Comparison of ENCODE assay signal across 22 mouse cellular contexts in genomic region chr6:127288946-127289345, GRCm38 (mm10).
A peak's percentile ranks its signal among the peaks of the same experiment; 100 is the strongest.
DNase-seq lines count a peak whose midpoint lies in the region; ATAC-seq and TF ChIP-seq lines count a peak whose summit lies in the region.
"Had no signal": no experiment of that assay in that cellular context is flagged by ENCODE, and none has a peak within 500 bp of the region (broad histone marks: within the 10 kb centered on the region; RNA-seq: fewer than 3 reads in every experiment).

No protein-coding gene starts in this region.

- no peak overlapping the region for H3K9ac ChIP-seq in intestine, embryonic 16.5 days (ENCODE audit: low read depth, low read length)
- no peak overlapping the region for H3K9ac ChIP-seq in midbrain, postnatal 0 days (replicated peaks; ENCODE audit: low read length, poor library complexity, severe bottlenecking)
- H3K9ac ChIP-seq: embryonic facial prominence, embryonic 15.5 days; heart, embryonic 13.5 days; hindbrain, embryonic 14.5 days had no signal

- peaks cover 5% of the 10 kb centered on the region; the same call in 1 of the 2 replicates for H3K4me1 ChIP-seq in intestine, embryonic 16.5 days (ENCODE audit: control insufficient read depth, insufficient read depth, low read length)
- H3K4me1 ChIP-seq in midbrain, postnatal 0 days (ENCODE audit: insufficient read depth, low read length), result no peaks in the 10 kb centered on the region

- no peak for TF ChIP-seq CTCF in midbrain, postnatal 0 days (IDR thresholded peaks at IDR 0.05)

- peak; percentile 92 for ATAC-seq in common myeloid progenitor, adult 5-6 weeks (replicated peaks; ENCODE audit: low read depth, poor library complexity, severe bottlenecking)
- peak; percentile 71 for ATAC-seq in intestine, embryonic 16.5 days
- peak; percentile 29; the same call in 1 of the 2 replicates for ATAC-seq in neutrophil, adult 5-6 weeks (ENCODE audit: extremely low read depth, insufficient number of reproducible peaks, low FRiP score, poor library complexity, severe bottlenecking)
- no peak for ATAC-seq in midbrain, postnatal 0 days (ENCODE audit: low FRiP score)
- ATAC-seq: forebrain, embryonic 14.5 days had no signal

- DNase-seq in 416B (ENCODE audit: low read depth), result peak; percentile 37
- no peak for DNase-seq in heart, postnatal 25 days (ENCODE audit: low spot score)
- DNase-seq in adrenal gland, postnatal 25 days, result no peak
- DNase-seq in midbrain, postnatal 0 days (ENCODE audit: low spot score), result no peak
- DNase-seq: adrenal gland, postnatal 10 days; cerebellum, adult 2 months; cerebellum, postnatal 10 days; embryo, embryonic 11 days; gastrocnemius, adult 2 months; gastrocnemius, postnatal 25 days; heart, adult 11 months had no signal

- no peaks in the 10 kb centered on the region for H3K27me3 ChIP-seq in intestine, embryonic 16.5 days (replicated peaks; ENCODE audit: control insufficient read depth, insufficient read depth, low read length)
- H3K27me3 ChIP-seq in midbrain, postnatal 0 days (ENCODE audit: insufficient read depth, low read length), result no peaks in the 10 kb centered on the region
- H3K27me3 ChIP-seq: embryonic facial prominence, embryonic 15.5 days had no signal

- H3K4me3 ChIP-seq in intestine, embryonic 16.5 days (ENCODE audit: low read length), result no peak overlapping the region
- no peak overlapping the region for H3K4me3 ChIP-seq in midbrain, postnatal 0 days (ENCODE audit: low read depth, low read length)
- H3K4me3 ChIP-seq: embryonic facial prominence, embryonic 15.5 days; erythroblast, embryonic 14.5 days; forebrain, embryonic 10.5 days; gastrocnemius, adult 2 months; heart, embryonic 13.5 days; hindbrain, embryonic 10.5 days had no signal

- intact Hi-C loops in heart, postnatal 25 days (cut with DNase I), result no loop called here

- H3K4me2 ChIP-seq in intestine, embryonic 16.5 days (ENCODE audit: low read depth, low read length), result no peak overlapping the region
- no peak overlapping the region for H3K4me2 ChIP-seq in midbrain, postnatal 0 days (ENCODE audit: low read depth, low read length, poor library complexity, severe bottlenecking)
- H3K4me2 ChIP-seq: embryonic facial prominence, embryonic 15.5 days; heart, embryonic 13.5 days; hindbrain, embryonic 14.5 days had no signal

- no peaks in the 10 kb centered on the region for H3K36me3 ChIP-seq in intestine, embryonic 16.5 days (ENCODE audit: control insufficient read depth, insufficient read depth, low read length)
- H3K36me3 ChIP-seq in midbrain, postnatal 0 days (ENCODE audit: insufficient read depth, low read length), result no peaks in the 10 kb centered on the region
- H3K36me3 ChIP-seq: embryonic facial prominence, embryonic 15.5 days; forebrain, embryonic 10.5 days; G1E; heart, embryonic 13.5 days; hindbrain, embryonic 10.5 days had no signal

- H3K27ac ChIP-seq in intestine, embryonic 16.5 days (ENCODE audit: low read length), result no peak overlapping the region
- H3K27ac ChIP-seq in midbrain, postnatal 0 days (ENCODE audit: low read depth, low read length), result no peak overlapping the region
- H3K27ac ChIP-seq: embryonic facial prominence, embryonic 15.5 days; forebrain, embryonic 10.5 days; gastrocnemius, adult 2 months; heart, embryonic 13.5 days; hindbrain, embryonic 10.5 days; hindbrain, embryonic 14.5 days had no signal

- 82% methylated on average over 3 of the region's 3 CpGs for WGBS in intestine, embryonic 16.5 days
- WGBS in midbrain, postnatal 0 days, result 92% methylated on average over 3 of the region's 3 CpGs

- no peaks in the 10 kb centered on the region for H3K9me3 ChIP-seq in intestine, embryonic 16.5 days (ENCODE audit: control insufficient read depth, low read length)
- no peaks in the 10 kb centered on the region for H3K9me3 ChIP-seq in midbrain, postnatal 0 days (ENCODE audit: low read length)
- H3K9me3 ChIP-seq: embryonic facial prominence, embryonic 15.5 days; forebrain, embryonic 10.5 days; G1E; heart, embryonic 13.5 days; hindbrain, embryonic 10.5 days had no signal
